Mouse (Mus musculus): ENCODE results near the gene Ssx2ip. TPM values are rescaled to one million over a fixed set of nuclear protein-coding genes. Genes with fewer than 3 reads are reported as not detected.

The Ssx2ip gene
- polyA plus RNA-seq (2015; fragmentation: Nextera tagmentation; extraction: Ambion mirVana) = 25.4 and 27.0 TPM in 2 replicates

DNA sequence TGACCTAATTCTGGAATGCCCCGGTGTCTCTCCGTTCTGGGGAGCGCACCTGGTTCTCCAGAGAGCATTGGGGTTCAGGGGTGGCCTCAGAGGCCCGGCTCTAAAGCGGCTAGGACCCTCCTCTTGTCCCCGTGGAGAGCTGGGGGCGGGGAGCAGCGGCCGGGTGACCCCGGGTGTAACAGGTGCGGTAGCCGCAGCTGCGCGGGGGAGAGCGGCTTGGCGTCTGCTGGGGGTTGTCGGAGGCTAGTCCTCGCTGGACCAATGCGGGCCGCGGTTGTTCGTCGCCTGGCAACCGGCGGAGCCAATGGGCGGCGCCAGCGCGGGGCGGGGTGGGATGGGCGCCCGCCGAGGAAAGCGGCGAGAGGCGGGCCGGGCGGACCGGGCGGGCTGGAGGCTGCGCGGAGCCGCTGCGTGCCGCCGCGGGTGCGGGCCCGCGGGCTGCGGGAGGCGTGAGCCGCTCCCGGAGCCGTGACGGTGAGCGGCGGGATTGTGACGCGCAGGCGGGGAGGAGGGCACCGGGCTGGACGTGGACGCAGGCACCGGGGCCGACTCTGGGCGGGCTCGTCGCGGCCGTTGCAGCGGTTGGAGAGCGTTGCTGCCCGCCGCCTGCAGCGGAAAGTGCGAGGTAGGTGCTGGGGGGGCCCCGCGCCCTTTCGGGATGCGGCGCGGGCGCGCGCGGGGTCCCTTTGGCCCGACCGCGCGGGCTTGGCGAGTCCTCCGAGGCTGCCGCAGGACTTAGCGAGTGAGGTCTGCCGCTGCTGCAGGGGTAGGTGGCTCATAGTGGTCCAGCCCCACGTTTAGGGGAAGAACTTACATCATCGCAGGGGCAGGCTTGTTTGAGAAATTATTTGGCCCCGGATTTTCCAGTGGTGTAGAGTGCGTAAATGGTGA lies at the start of gene Ssx2ip:
Gene Ssx2ip (plus strand): TSS at position 332 of the 891 bp plus-strand sequence.

GRCm38 (mm10) chr3:146449745-146450250 lies 45.4 kb downstream of the Ssx2ip start, which contains the start of gene Ctbs:
Gene Ctbs (plus strand): TSS chr3:146449795.

Small RNA genes within 50 kb of the gene (microRNA-seq; reads per million reads assigned to microRNA genes)
- gene Gm22901 = not detected

Other genes with a start within 250 kb of the Ssx2ip start
- 0.24 and 0.46 TPM in 2 replicates for gene Lpar3, start 183.7 kb upstream of the Ssx2ip start, polyA plus RNA-seq (2015; fragmentation: Nextera tagmentation; extraction: Ambion mirVana)
- 5.9 and 6.0 TPM in 2 replicates for gene Ctbs, start 45.2 kb downstream of the Ssx2ip start, polyA plus RNA-seq (2015; fragmentation: Nextera tagmentation; extraction: Ambion mirVana)
- 3.4 and 4.7 TPM in 2 replicates for gene Spata1, start 95.1 kb downstream of the Ssx2ip start, polyA plus RNA-seq (2015; fragmentation: Nextera tagmentation; extraction: Ambion mirVana)
- 343 and 414 TPM in 2 replicates for gene Gng5, start 95.2 kb downstream of the Ssx2ip start, polyA plus RNA-seq (2015; fragmentation: Nextera tagmentation; extraction: Ambion mirVana)
- 27.9 and 28.6 TPM in 2 replicates for gene Rpf1, start 116.8 kb downstream of the Ssx2ip start, polyA plus RNA-seq (2015; fragmentation: Nextera tagmentation; extraction: Ambion mirVana)
- gene Uox, start 165.8 kb downstream of the Ssx2ip start, polyA plus RNA-seq (2015; fragmentation: Nextera tagmentation; extraction: Ambion mirVana) = 0.12 and 0.60 TPM in 2 replicates
- gene Dnase2b, start 211.0 kb downstream of the Ssx2ip start, polyA plus RNA-seq (2015; fragmentation: Nextera tagmentation; extraction: Ambion mirVana) = not detected in 2 replicates
- gene 4930503B20Rik, start 246.7 kb downstream of the Ssx2ip start, polyA plus RNA-seq (2015; fragmentation: Nextera tagmentation; extraction: Ambion mirVana) = 0.46 TPM in 1 of 2 replicates, not detected in the other

Data from neural tube, postnatal 0 days (tissue).